Mouse (Mus musculus) adrenal gland, postnatal 36 days (tissue): ENCODE measurements around the gene Irx6. TPM values are rescaled to one million over a fixed set of nuclear protein-coding genes. Genes with fewer than 3 reads are reported as not detected.
A peak's percentile ranks its signal among the peaks of the same experiment; 100 is the strongest.

Experiments used
- DNase-seq, 2 experiments: peaks; one replicate each; pipeline ENCODE4 v3.0.0; 2021; ENCODE audit warnings: mixed read lengths in 1 of 2
- long read RNA-seq, 2 experiments: library from polyadenylated mRNA; stranded (forward); transcript quantifications; one replicate each; pipeline ENCODE4 v2.0.0; 2021; ENCODE audit warnings: borderline sequencing depth in 2 of 2
- total RNA-seq, 2 experiments: library from RNA; stranded (reverse); gene quantifications; 2 replicates each; pipeline ENCODE4 v1.2.3; 2021

The Irx6 gene
- total RNA-seq, result not detected
- long read RNA-seq, experiment 1, result 0 reads
- long read RNA-seq, experiment 2, result 0 reads

GRCm38 (mm10) chr8:92674244-92675128 lies at the start of gene Irx6:
TSS of gene Irx6 (plus strand) at chr8:92674288.
- DNase-seq, result no peak

- DNase-seq, result no peak
Measured at GRCm38 (mm10) chr8:92628711-92629650, 45.1 kb upstream of the Irx6 start.

- DNase-seq, result no peak
Measured at GRCm38 (mm10) chr8:92633199-92633598, 40.9 kb upstream of the Irx6 start.

GRCm38 (mm10) chr8:92640820-92641219 lies 33.3 kb upstream of the Irx6 start:
- no peak for DNase-seq

GRCm38 (mm10) chr8:92646637-92647036 lies 27.5 kb upstream of the Irx6 start:
- peak in 1 of 2 experiments; percentile 19 for DNase-seq

GRCm38 (mm10) chr8:92664207-92664606 lies 9.9 kb upstream of the Irx6 start:
- no peak for DNase-seq

- no peak for DNase-seq
Measured at GRCm38 (mm10) chr8:92670236-92670635, 3.9 kb upstream of the Irx6 start.

- no peak for DNase-seq
Measured at GRCm38 (mm10) chr8:92670656-92671195, 3.4 kb upstream of the Irx6 start.

- DNase-seq, result no peak
Measured at GRCm38 (mm10) chr8:92671892-92672291, 2.2 kb upstream of the Irx6 start.

- no peak for DNase-seq
Measured at GRCm38 (mm10) chr8:92673101-92673500, 987 bp upstream of the Irx6 start.

GRCm38 (mm10) chr8:92673555-92674243 lies 389 bp upstream of the Irx6 start:
- DNase-seq, result peak; percentile 75 to 78

- DNase-seq, result no peak
Measured at GRCm38 (mm10) chr8:92678407-92678806, 4.3 kb downstream of the Irx6 start.

- no peak for DNase-seq
Measured at GRCm38 (mm10) chr8:92697361-92697760, 23.3 kb downstream of the Irx6 start.

GRCm38 (mm10) chr8:92698411-92698810 lies 24.3 kb downstream of the Irx6 start:
- no peak for DNase-seq

GRCm38 (mm10) chr8:92699922-92700540 lies 25.9 kb downstream of the Irx6 start:
- no peak for DNase-seq

GRCm38 (mm10) chr8:92703375-92703774 lies 29.3 kb downstream of the Irx6 start:
- peak in 1 of 2 experiments; percentile 20 for DNase-seq

- DNase-seq, result peak in 1 of 2 experiments; percentile 24
Measured at GRCm38 (mm10) chr8:92706311-92706710, 32.2 kb downstream of the Irx6 start.

GRCm38 (mm10) chr8:92713286-92713685 lies 39.2 kb downstream of the Irx6 start:
- no peak for DNase-seq

- DNase-seq, result no peak
Measured at GRCm38 (mm10) chr8:92717418-92717817, 43.3 kb downstream of the Irx6 start.

- DNase-seq, result no peak
Measured at GRCm38 (mm10) chr8:92718057-92718456, 44.0 kb downstream of the Irx6 start.

GRCm38 (mm10) chr8:92721266-92721935 lies 47.3 kb downstream of the Irx6 start:
- DNase-seq, result peak; percentile 17 to 40
